Mouse (Mus musculus): ENCODE data around the gene Olfr456. TPM values are rescaled to one million over a fixed set of nuclear protein-coding genes. Genes with fewer than 3 reads are reported as not detected.
"Not testable (repeated sequence)": the region's sequence is repeated elsewhere in the genome, so short reads cannot be mapped to it uniquely, and the experiment has no call there.

Gene Olfr456
- polyA plus RNA-seq (2012; rRNA removed): 0.09 TPM in 1 of 2 replicates, not detected in the other

GRCm38 (mm10) chr6:42487114-42487513, at the start of gene Olfr456:
Olfr456 (minus strand) TSS chr6:42487214.
- Histone ChIP-seq H3K27ac (ENCODE audit: insufficient read depth, low read length) (no peak within 1 kb of the TSS), H3K36me3 (ENCODE audit: control insufficient read depth, insufficient read depth, low read length) (no peaks in the 10 kb centered on the region), H3K4me1 (ENCODE audit: control insufficient read depth, insufficient read depth, insufficient read length) (no peaks in the 10 kb centered on the region), H3K4me3 (ENCODE audit: extremely low read depth, insufficient read depth, insufficient read length) (no peak within 1 kb of the TSS), H3K27me3 (ENCODE audit: control insufficient read depth, insufficient read depth, low read length) (no peaks in the 10 kb centered on the region)
- no peak for DNase-seq (ENCODE audit: low read depth in 1 of 2, low spot score in 2 of 2)
- TF ChIP-seq CTCF (IDR thresholded peaks at IDR 0.05; ENCODE audit: extremely low read depth, insufficient read depth, insufficient read length, insufficient replicate concordance): no peak
- 81% methylated on average over 1 of the region's 1 CpGs for WGBS

- 79% methylated on average over 1 of the region's 1 CpGs for WGBS
- Histone ChIP-seq H3K27ac (ENCODE audit: insufficient read depth, low read length) (no peak overlapping the region), H3K27me3 (ENCODE audit: control insufficient read depth, insufficient read depth, low read length) (no peaks in the 10 kb centered on the region), H3K4me3 (ENCODE audit: extremely low read depth, insufficient read depth, insufficient read length) (no peak overlapping the region), H3K4me1 (ENCODE audit: control insufficient read depth, insufficient read depth, insufficient read length) (no peaks in the 10 kb centered on the region), H3K36me3 (ENCODE audit: control insufficient read depth, insufficient read depth, low read length) (no peaks in the 10 kb centered on the region)
- no peak for DNase-seq (ENCODE audit: low read depth in 1 of 2, low spot score in 2 of 2)
- TF ChIP-seq CTCF (IDR thresholded peaks at IDR 0.05; ENCODE audit: extremely low read depth, insufficient read depth, insufficient read length, insufficient replicate concordance): no peak
- no peak for TF ChIP-seq POLR2A (IDR thresholded peaks at IDR 0.05; ENCODE audit: low read depth, low read length)
These were observed 26.4 kb upstream of the Olfr456 start for GRCm38 (mm10) chr6:42513461-42513860.

- DNase-seq (ENCODE audit: low read depth in 1 of 2, low spot score in 2 of 2): no peak
- Histone ChIP-seq H3K4me3 (ENCODE audit: extremely low read depth, insufficient read depth, insufficient read length) (no peak overlapping the region), H3K27ac (ENCODE audit: insufficient read depth, low read length) (no peak overlapping the region), H3K4me1 (ENCODE audit: control insufficient read depth, insufficient read depth, insufficient read length) (no peaks in the 10 kb centered on the region), H3K36me3 (ENCODE audit: control insufficient read depth, insufficient read depth, low read length) (no peaks in the 10 kb centered on the region), H3K27me3 (ENCODE audit: control insufficient read depth, insufficient read depth, low read length) (no peaks in the 10 kb centered on the region)
- TF ChIP-seq POLR2A (IDR thresholded peaks at IDR 0.05; ENCODE audit: low read depth, low read length) (no peak), CTCF (IDR thresholded peaks at IDR 0.05; ENCODE audit: extremely low read depth, insufficient read depth, insufficient read length, insufficient replicate concordance) (no peak)
These were observed 22.3 kb upstream of the Olfr456 start for GRCm38 (mm10) chr6:42509311-42509710.

GRCm38 (mm10) chr6:42503478-42503877, 16.5 kb upstream of the Olfr456 start:
- no peaks in the 10 kb centered on the region for H3K36me3 ChIP-seq (ENCODE audit: control insufficient read depth, insufficient read depth, low read length)
- DNase-seq (ENCODE audit: low read depth in 1 of 2, low spot score in 2 of 2): no peak
- H3K27ac ChIP-seq (ENCODE audit: insufficient read depth, low read length): no peak overlapping the region
- no peak overlapping the region for H3K4me3 ChIP-seq (ENCODE audit: extremely low read depth, insufficient read depth, insufficient read length)
- no peak for TF ChIP-seq POLR2A (IDR thresholded peaks at IDR 0.05; ENCODE audit: low read depth, low read length)
- no peaks in the 10 kb centered on the region for H3K27me3 ChIP-seq (ENCODE audit: control insufficient read depth, insufficient read depth, low read length)
- no peaks in the 10 kb centered on the region for H3K4me1 ChIP-seq (ENCODE audit: control insufficient read depth, insufficient read depth, insufficient read length)
- WGBS: 79% methylated on average over 2 of the region's 2 CpGs

GRCm38 (mm10) chr6:42489731-42490130, 2.7 kb upstream of the Olfr456 start:
- H3K4me1 ChIP-seq (ENCODE audit: control insufficient read depth, insufficient read depth, insufficient read length): no peaks in the 10 kb centered on the region
- 78% methylated on average over 1 of the region's 1 CpGs for WGBS
- DNase-seq (ENCODE audit: low read depth in 1 of 2, low spot score in 2 of 2): no peak
- no peaks in the 10 kb centered on the region for H3K27me3 ChIP-seq (ENCODE audit: control insufficient read depth, insufficient read depth, low read length)
- no peak overlapping the region for H3K27ac ChIP-seq (ENCODE audit: insufficient read depth, low read length)
- H3K4me3 ChIP-seq (ENCODE audit: extremely low read depth, insufficient read depth, insufficient read length): no peak overlapping the region
- H3K36me3 ChIP-seq (ENCODE audit: control insufficient read depth, insufficient read depth, low read length): no peaks in the 10 kb centered on the region
- TF ChIP-seq POLR2A (IDR thresholded peaks at IDR 0.05; ENCODE audit: low read depth, low read length): no peak
- no peak for TF ChIP-seq CTCF (IDR thresholded peaks at IDR 0.05; ENCODE audit: extremely low read depth, insufficient read depth, insufficient read length, insufficient replicate concordance)

- no peak overlapping the region for H3K4me3 ChIP-seq (ENCODE audit: extremely low read depth, insufficient read depth, insufficient read length)
- no peak for DNase-seq (ENCODE audit: low read depth in 1 of 2, low spot score in 2 of 2)
- no peak overlapping the region for H3K27ac ChIP-seq (ENCODE audit: insufficient read depth, low read length)
- no peaks in the 10 kb centered on the region for H3K36me3 ChIP-seq (ENCODE audit: control insufficient read depth, insufficient read depth, low read length)
- no peaks in the 10 kb centered on the region for H3K4me1 ChIP-seq (ENCODE audit: control insufficient read depth, insufficient read depth, insufficient read length)
- TF ChIP-seq CTCF (IDR thresholded peaks at IDR 0.05; ENCODE audit: extremely low read depth, insufficient read depth, insufficient read length, insufficient replicate concordance): no peak
- no peak for TF ChIP-seq POLR2A (IDR thresholded peaks at IDR 0.05; ENCODE audit: low read depth, low read length)
- H3K27me3 ChIP-seq (ENCODE audit: control insufficient read depth, insufficient read depth, low read length): no peaks in the 10 kb centered on the region
These were observed 2.4 kb downstream of the Olfr456 start for GRCm38 (mm10) chr6:42484633-42485032.

- TF ChIP-seq CTCF (IDR thresholded peaks at IDR 0.05; ENCODE audit: extremely low read depth, insufficient read depth, insufficient read length, insufficient replicate concordance) (no peak), POLR2A (IDR thresholded peaks at IDR 0.05; ENCODE audit: low read depth, low read length) (no peak)
- DNase-seq (ENCODE audit: low read depth in 1 of 2, low spot score in 2 of 2): no peak
- WGBS: 82% methylated on average over 1 of the region's 1 CpGs
These were observed 10.8 kb downstream of the Olfr456 start, which contains the start of gene Olfr457 for GRCm38 (mm10) chr6:42476235-42476634. Olfr457 (minus strand) TSS chr6:42476335.

GRCm38 (mm10) chr6:42471298-42471697, 15.7 kb downstream of the Olfr456 start:
- not testable (repeated sequence) for H3K27ac ChIP-seq (ENCODE audit: insufficient read depth, low read length); H3K4me1 ChIP-seq (ENCODE audit: control insufficient read depth, insufficient read depth, insufficient read length); DNase-seq (ENCODE audit: low read depth in 1 of 2, low spot score in 2 of 2); H3K36me3 ChIP-seq (ENCODE audit: control insufficient read depth, insufficient read depth, low read length); H3K4me3 ChIP-seq (ENCODE audit: extremely low read depth, insufficient read depth, insufficient read length); H3K27me3 ChIP-seq (ENCODE audit: control insufficient read depth, insufficient read depth, low read length)
- 97% methylated on average over 4 of the region's 4 CpGs for WGBS

More at GRCm38 (mm10) chr6:42476235-42476634, 10.8 kb downstream of the Olfr456 start, which contains the start of gene Olfr457:
- Histone ChIP-seq H3K27me3 (ENCODE audit: control insufficient read depth, insufficient read depth, low read length) (no peaks in the 10 kb centered on the region), H3K36me3 (ENCODE audit: control insufficient read depth, insufficient read depth, low read length) (no peaks in the 10 kb centered on the region), H3K4me3 (ENCODE audit: extremely low read depth, insufficient read depth, insufficient read length) (no peak within 1 kb of the TSS), H3K27ac (ENCODE audit: insufficient read depth, low read length) (no peak within 1 kb of the TSS), H3K4me1 (ENCODE audit: control insufficient read depth, insufficient read depth, insufficient read length) (no peaks in the 10 kb centered on the region)

Data from spleen, adult 2 months (tissue).